Mouse (Mus musculus) liver, postnatal 0 days (tissue): ENCODE data around the gene Mpl. TPM values are rescaled to one million over a fixed set of nuclear protein-coding genes. Genes with fewer than 3 reads are reported as not detected.
A peak's percentile ranks its signal among the peaks of the same experiment; 100 is the strongest.

Experiments
- ATAC-seq: fragments of 200-750 bp; cut with Nextera tagmentation; 2 replicates; pipeline ENCODE4 v1.8.0; 2017; ENCODE audit warnings: mild to moderate bottlenecking, moderate library complexity
- DNase-seq: peaks from one replicate; pipeline ENCODE4 v3.0.0-alpha.2; 2016
- H3K27ac ChIP-seq: fragments of 300-500 bp; sonication (generic); 2 replicates; pipeline ENCODE4 v1.5.1; 2014; ENCODE audit warnings: antibody characterized with exemption, moderate library complexity, mild to moderate bottlenecking, low read depth
- H3K27me3 ChIP-seq: fragments of 300-500 bp; sonication (generic); 2 replicates; pipeline ENCODE4 v1.6.1; 2014; ENCODE audit warnings: low read length, control low read depth, mixed read lengths; ENCODE audit not compliant: insufficient read depth
- H3K36me3 ChIP-seq: fragments of 300-500 bp; sonication (generic); replicated peaks from 2 replicates; pipeline ENCODE4 v1.6.1; 2014; ENCODE audit warnings: mild to moderate bottlenecking, control low read depth, low read length, moderate library complexity, mixed read lengths; ENCODE audit not compliant: insufficient read depth
- H3K4me1 ChIP-seq: fragments of 300-500 bp; sonication (generic); 2 replicates; pipeline ENCODE4 v1.6.1; 2014; ENCODE audit warnings: antibody characterized with exemption, mild to moderate bottlenecking, control low read depth; ENCODE audit not compliant: insufficient read depth
- H3K4me2 ChIP-seq: fragments of 300-500 bp; sonication (generic); 2 replicates; pipeline ENCODE4 v1.6.1; 2014; ENCODE audit warnings: low read depth, mild to moderate bottlenecking, low read length, moderate library complexity, mixed read lengths
- H3K4me3 ChIP-seq: fragments of 300-500 bp; sonication (generic); 2 replicates; pipeline ENCODE4 v1.5.1; 2014; ENCODE audit warnings: low read depth, low read length
- H3K9ac ChIP-seq: fragments of 300-500 bp; sonication (generic); replicated peaks from 2 replicates; pipeline ENCODE4 v1.6.1; 2014; ENCODE audit warnings: mild to moderate bottlenecking, moderate library complexity
- H3K9me3 ChIP-seq: fragments of 300-500 bp; sonication (generic); 2 replicates; pipeline ENCODE4 v1.6.1; 2016; ENCODE audit warnings: mild to moderate bottlenecking, control low read depth, low read length, mixed read lengths
- CTCF ChIP-seq: sonication (generic); IDR thresholded peaks from 2 replicates; pipeline ENCODE4 v1.5.1; 2016; ENCODE audit warnings: antibody characterized with exemption, low read depth
- EP300 ChIP-seq: IDR thresholded peaks from 2 replicates; pipeline ENCODE4 v1.6.1; 2016; ENCODE audit warnings: antibody characterized with exemption, low read depth, mild to moderate bottlenecking
- WGBS: fragments of 180-500 bp; shearing (Covaris S2); extraction: QIAGEN DNeasy Blood & Tissue Kit; methylation state at CpG from one replicate; pipeline ENCODE4 v1.1.7; 2014; ENCODE audit not compliant: insufficient replicate concordance; 5-methylcytosine and 5-hydroxymethylcytosine counted together
- polyA plus RNA-seq: library from polyadenylated mRNA; unstranded; fragments of >200 nt; fragmentation: Nextera tagmentation; extraction: Ambion mirVana; gene quantifications from 2 replicates; pipeline ENCODE4 v1.2.1, GENCODE M21; 2015

Mpl gene
- 9.0 and 9.3 TPM in 2 replicates for polyA plus RNA-seq

GRCm38 (mm10) chr4:118457345-118457975, at the start of gene Mpl:
Mpl (minus strand) TSS chr4:118457513.
- Histone ChIP-seq H3K27me3 (no peaks in the 10 kb centered on the region), H3K4me2 (no peak within 1 kb of the TSS), H3K27ac (no peak within 1 kb of the TSS), H3K4me3 (no peak within 1 kb of the TSS), H3K9ac (no peak within 1 kb of the TSS), H3K9me3 (no peaks in the 10 kb centered on the region), H3K36me3 (no peaks in the 10 kb centered on the region), H3K4me1 (no peaks in the 10 kb centered on the region)
- ATAC-seq (peak; percentile 57; the same call in 1 of the 2 replicates), DNase-seq (no peak)
- TF ChIP-seq EP300: no peak
- no peak for TF ChIP-seq CTCF
- 40% methylated on average over 9 of the region's 9 CpGs for WGBS

GRCm38 (mm10) chr4:118505551-118505950, 48.2 kb upstream of the Mpl start:
- no peak for TF ChIP-seq EP300
- TF ChIP-seq CTCF: no peak
- Histone ChIP-seq H3K9ac (no peak overlapping the region), H3K4me1 (no peaks in the 10 kb centered on the region), H3K27me3 (no peaks in the 10 kb centered on the region), H3K4me2 (no peak overlapping the region), H3K27ac (no peak overlapping the region), H3K4me3 (no peak overlapping the region), H3K36me3 (no peaks in the 10 kb centered on the region), H3K9me3 (no peaks in the 10 kb centered on the region)
- WGBS: 57% methylated on average over 3 of the region's 3 CpGs
- ATAC-seq: no peak
- DNase-seq: no peak

- Histone ChIP-seq H3K4me1 (0 out of 2 replicates have a peak, but pooled peaks cover 4% of the 10 kb centered on the region), H3K4me3 (no peak overlapping the region), H3K27ac (no peak overlapping the region), H3K27me3 (no peaks in the 10 kb centered on the region), H3K9ac (no peak overlapping the region), H3K4me2 (no peak overlapping the region), H3K36me3 (no peaks in the 10 kb centered on the region), H3K9me3 (no peaks in the 10 kb centered on the region)
- ATAC-seq (no peak), DNase-seq (no peak)
- 68% methylated on average over 9 of the region's 9 CpGs for WGBS
- TF ChIP-seq EP300 (no peak), CTCF (no peak)
Observed at GRCm38 (mm10) chr4:118500792-118501191, 43.5 kb upstream of the Mpl start.

GRCm38 (mm10) chr4:118500171-118500724, 42.9 kb upstream of the Mpl start:
- TF ChIP-seq CTCF (no peak), EP300 (no peak)
- Histone ChIP-seq H3K4me2 (no peak overlapping the region), H3K9me3 (no peaks in the 10 kb centered on the region), H3K4me1 (0 out of 2 replicates have a peak, but pooled peaks cover 4% of the 10 kb centered on the region), H3K4me3 (no peak overlapping the region), H3K36me3 (no peaks in the 10 kb centered on the region), H3K9ac (no peak overlapping the region), H3K27me3 (no peaks in the 10 kb centered on the region), H3K27ac (no peak overlapping the region)
- 46% methylated on average over 6 of the region's 6 CpGs for WGBS
- DNase-seq (peak; percentile 44), ATAC-seq (peak; percentile 44; the same call in 1 of the 2 replicates)

GRCm38 (mm10) chr4:118490461-118490860, 33.1 kb upstream of the Mpl start:
- no peak overlapping the region for H3K27ac ChIP-seq
- no peak for ATAC-seq
- H3K36me3 ChIP-seq: no peaks in the 10 kb centered on the region
- H3K4me1 ChIP-seq: no peaks in the 10 kb centered on the region
- no peaks in the 10 kb centered on the region for H3K27me3 ChIP-seq
- no peaks in the 10 kb centered on the region for H3K9me3 ChIP-seq
- WGBS: 79% methylated on average over 10 of the region's 10 CpGs
- no peak overlapping the region for H3K9ac ChIP-seq
- DNase-seq: no peak
- H3K4me2 ChIP-seq: no peak overlapping the region
- no peak overlapping the region for H3K4me3 ChIP-seq
- TF ChIP-seq EP300 (no peak), CTCF (no peak)

GRCm38 (mm10) chr4:118489717-118490132, 32.4 kb upstream of the Mpl start, which contains the start of gene Tie1:
Tie1 (minus strand) TSS chr4:118490061.
- H3K27ac ChIP-seq: peak within 1 kb of the TSS; percentile 48; the same call in 1 of the 2 replicates
- H3K9me3 ChIP-seq: no peaks in the 10 kb centered on the region
- no peaks in the 10 kb centered on the region for H3K27me3 ChIP-seq
- peak; percentile 35 for DNase-seq
- H3K9ac ChIP-seq: no peak within 1 kb of the TSS
- no peak for TF ChIP-seq EP300
- no peaks in the 10 kb centered on the region for H3K36me3 ChIP-seq
- H3K4me3 ChIP-seq: peak within 1 kb of the TSS; percentile 1; the same call in 1 of the 2 replicates
- no peaks in the 10 kb centered on the region for H3K4me1 ChIP-seq
- WGBS: 24% methylated on average over 8 of the region's 8 CpGs
- ATAC-seq: peak; percentile 76
- H3K4me2 ChIP-seq: peak within 1 kb of the TSS; percentile 35
